In genomic region chr3:57287854-57288720, GRCm38 (mm10) we compare ENCODE assay signal across 12 mouse cellular contexts. TPM values are rescaled to one million over a fixed set of nuclear protein-coding genes. Genes with fewer than 3 reads are reported as not detected.
A peak's percentile ranks its signal among the peaks of the same experiment; 100 is the strongest.
DNase-seq lines count a peak whose midpoint lies in the region; ATAC-seq lines count a peak whose summit lies in the region.
"Had no signal": no experiment of that assay in that cellular context is flagged by ENCODE, and none has a peak within 500 bp of the region (broad histone marks: within the 10 kb centered on the region; RNA-seq: fewer than 3 reads in every experiment).

No protein-coding gene starts in this region.

- WGBS in liver, embryonic 12.5 days (ENCODE audit: insufficient replicate concordance): 29% methylated on average over 7 of the region's 7 CpGs
- 45% methylated on average over 7 of the region's 7 CpGs for WGBS in liver, embryonic 11.5 days

- no peaks in the 10 kb centered on the region for H3K9me3 ChIP-seq in liver, embryonic 12.5 days (replicated peaks)
- no peaks in the 10 kb centered on the region for H3K9me3 ChIP-seq in liver, embryonic 11.5 days (ENCODE audit: control insufficient read depth, low read length)

- H3K36me3 ChIP-seq in liver, embryonic 12.5 days: no peaks in the 10 kb centered on the region
- no peaks in the 10 kb centered on the region for H3K36me3 ChIP-seq in liver, embryonic 11.5 days (ENCODE audit: control insufficient read depth, insufficient read depth, low read length)

- no peak for ATAC-seq in liver, embryonic 12.5 days
- ATAC-seq in liver, embryonic 11.5 days (replicated peaks; ENCODE audit: low FRiP score): no peak
- ATAC-seq in megakaryocyte progenitor cell, adult 5-6 weeks (replicated peaks; ENCODE audit: poor library complexity): peak; percentile 69

- H3K4me2 ChIP-seq in liver, embryonic 12.5 days: no peak overlapping the region
- no peak overlapping the region for H3K4me2 ChIP-seq in liver, embryonic 11.5 days

- intact Hi-C loops in left cerebral cortex, postnatal 4 days (cut with DNase I): no loop called here

- no peaks in the 10 kb centered on the region for H3K27me3 ChIP-seq in liver, embryonic 12.5 days (replicated peaks)
- H3K27me3 ChIP-seq in liver, embryonic 11.5 days (replicated peaks; ENCODE audit: control insufficient read depth, insufficient read depth, low read length): no peaks in the 10 kb centered on the region
- H3K27me3 ChIP-seq: megakaryocyte, embryonic 14.5 days had no signal

- H3K27ac ChIP-seq in liver, embryonic 12.5 days: peak overlapping the region; percentile 51; the same call in 1 of the 2 replicates
- H3K27ac ChIP-seq in liver, embryonic 11.5 days (ENCODE audit: low read depth, low read length): no peak overlapping the region

- DNase-seq in heart, adult 11 months: peak; percentile 93
- no peak for DNase-seq in heart, postnatal 4 days
- DNase-seq in liver, embryonic 11.5 days (ENCODE audit: low spot score): no peak
- peak; percentile 48 to 52 for DNase-seq in heart, adult 9 months (ENCODE audit: low spot score in 2 of 2)
- no peak for DNase-seq in left cerebral cortex, postnatal 4 days
- DNase-seq in urinary bladder, postnatal 36 days (ENCODE audit: low spot score in 2 of 2): no peak
- DNase-seq: B cell, adult 2 months had no signal

- H3K9ac ChIP-seq in liver, embryonic 12.5 days: no peak overlapping the region
- no peak overlapping the region for H3K9ac ChIP-seq in liver, embryonic 11.5 days (ENCODE audit: low read depth, low read length)

- no peak overlapping the region for H3K4me3 ChIP-seq in liver, embryonic 12.5 days
- no peak overlapping the region for H3K4me3 ChIP-seq in liver, embryonic 11.5 days (ENCODE audit: low read depth, low read length)
- H3K4me3 ChIP-seq: erythroblast, embryonic 14.5 days; megakaryocyte, embryonic 14.5 days had no signal

- H3K4me1 ChIP-seq in liver, embryonic 12.5 days: 0 out of 2 replicates have a peak, but pooled peaks cover 6% of the 10 kb centered on the region
- H3K4me1 ChIP-seq in liver, embryonic 11.5 days (replicated peaks; ENCODE audit: control insufficient read depth, insufficient read depth, low read length): no peaks in the 10 kb centered on the region

RNA-seq across cellular contexts. Expression of gene Tm4sf1, which starts 13.7 kb away (rescaled TPM):
- total RNA-seq in heart, postnatal 4 days (2021): 100 to 1,000 TPM; 120 to 123 TPM
- polyA plus RNA-seq in liver, embryonic 12.5 days (2016; fragmentation: Nextera tagmentation; extraction: Ambion mirVana): 10.9 and 12.5 TPM in 2 replicates
- 7.3 and 8.4 TPM in 2 replicates for polyA plus RNA-seq in liver, embryonic 11.5 days (2014; fragmentation: Nextera tagmentation; extraction: Ambion mirVana)
- not detected in 2 replicates for total RNA-seq in megakaryocyte progenitor cell, adult 5-6 weeks (2015)
- total RNA-seq in megakaryocyte progenitor cell, adult 5-6 weeks (2017): not detected in 2 replicates
- 1 to 10 TPM; 8.0 to 8.6 TPM for total RNA-seq in left cerebral cortex, postnatal 4 days (2021)
- total RNA-seq: neutrophil, adult 5-6 weeks had no signal
- polyA plus RNA-seq: erythroblast, embryonic 14.5 days had no signal

Comparison
In these comparisons a context has a peak if more than half of its experiments do, and no peak if none do; other contexts are left out.
1. DNase-seq: peak in heart, adult 11 months (single experiment) and heart, adult 9 months (2 of 2); none in heart, postnatal 4 days (single experiment), liver, embryonic 11.5 days (single experiment), left cerebral cortex, postnatal 4 days (single experiment) and urinary bladder, postnatal 36 days (0 of 2).
2. RNA of gene Tm4sf1, which starts 13.7 kb away (total RNA-seq): 120 to 123 TPM in heart, postnatal 4 days; 8.0 to 8.6 TPM in left cerebral cortex, postnatal 4 days and not detected in megakaryocyte progenitor cell, adult 5-6 weeks; every median in the first group is over 10 times any median in the second.